Comparison of ENCODE assay signal across 16 mouse cellular contexts in genomic region chr4:130251763-130252162, GRCm38 (mm10). TPM values are rescaled to one million over a fixed set of nuclear protein-coding genes. Genes with fewer than 3 reads are reported as not detected.
A peak's percentile ranks its signal among the peaks of the same experiment; 100 is the strongest.
DNase-seq lines count a peak whose midpoint lies in the region; ATAC-seq and TF ChIP-seq lines count a peak whose summit lies in the region.
"Had no signal": no experiment of that assay in that cellular context is flagged by ENCODE, and none has a peak within 500 bp of the region (broad histone marks: within the 10 kb centered on the region; RNA-seq: fewer than 3 reads in every experiment).

No protein-coding gene starts in this region.

- H3K36me3 ChIP-seq in megakaryocyte, embryonic 14.5 days (replicated peaks; ENCODE audit: low read length) = no peaks in the 10 kb centered on the region
- H3K36me3 ChIP-seq in liver, embryonic 15.5 days (replicated peaks) = no peaks in the 10 kb centered on the region
- H3K36me3 ChIP-seq in midbrain, postnatal 0 days (ENCODE audit: insufficient read depth, low read length) = peaks cover 14% of the 10 kb centered on the region; the same call in 1 of the 2 replicates

- peak overlapping the region; percentile 60 for H3K4me3 ChIP-seq in megakaryocyte, embryonic 14.5 days (replicated peaks)
- H3K4me3 ChIP-seq in liver, embryonic 15.5 days (replicated peaks) = peak overlapping the region; percentile 60
- H3K4me3 ChIP-seq in midbrain, postnatal 0 days (ENCODE audit: low read depth, low read length) = no peak overlapping the region

- H3K27ac ChIP-seq in liver, embryonic 15.5 days (replicated peaks) = peak overlapping the region; percentile 97
- no peak overlapping the region for H3K27ac ChIP-seq in midbrain, postnatal 0 days (ENCODE audit: low read depth, low read length)

- H3K4me1 ChIP-seq in megakaryocyte, embryonic 14.5 days = peaks cover 24% of the 10 kb centered on the region
- peaks cover 40% of the 10 kb centered on the region for H3K4me1 ChIP-seq in liver, embryonic 15.5 days (replicated peaks)
- no peaks in the 10 kb centered on the region for H3K4me1 ChIP-seq in midbrain, postnatal 0 days (ENCODE audit: insufficient read depth, low read length)

- no peaks in the 10 kb centered on the region for H3K9me3 ChIP-seq in megakaryocyte, embryonic 14.5 days
- H3K9me3 ChIP-seq in liver, embryonic 15.5 days (replicated peaks) = no peaks in the 10 kb centered on the region
- no peaks in the 10 kb centered on the region for H3K9me3 ChIP-seq in midbrain, postnatal 0 days (ENCODE audit: low read length)

- peak overlapping the region; percentile 71 for H3K4me2 ChIP-seq in liver, embryonic 15.5 days
- no peak overlapping the region for H3K4me2 ChIP-seq in midbrain, postnatal 0 days (ENCODE audit: low read depth, low read length, poor library complexity, severe bottlenecking)

- no peak for TF ChIP-seq CTCF in midbrain, postnatal 0 days (IDR thresholded peaks at IDR 0.05)

- WGBS in liver, embryonic 15.5 days (ENCODE audit: insufficient replicate concordance) = 33% methylated on average over 3 of the region's 3 CpGs
- 48% methylated on average over 3 of the region's 3 CpGs for WGBS in midbrain, postnatal 0 days

- H3K9ac ChIP-seq in liver, embryonic 15.5 days = peak overlapping the region; percentile 60
- H3K9ac ChIP-seq in midbrain, postnatal 0 days (replicated peaks; ENCODE audit: low read length, poor library complexity, severe bottlenecking) = no peak overlapping the region

- no peak for ATAC-seq in megakaryocyte, adult 5-6 weeks (ENCODE audit: poor library complexity, severe bottlenecking)
- ATAC-seq in liver, embryonic 15.5 days (ENCODE audit: insufficient read depth) = no peak
- no peak for ATAC-seq in midbrain, postnatal 0 days (ENCODE audit: low FRiP score)

- peak; percentile 52 for DNase-seq in adrenal gland, postnatal 14 days
- DNase-seq in adrenal gland, postnatal 25 days = no peak
- peak; percentile 23 for DNase-seq in induced T-regulatory cell, adult 2 months (ENCODE audit: low read depth)
- DNase-seq in thymus, postnatal 4 days = no peak
- no peak for DNase-seq in midbrain, postnatal 0 days (ENCODE audit: low spot score)
- DNase-seq: gastrocnemius, postnatal 14 days; spleen, adult 18-20 months; thymus, adult 2 months had no signal

- peaks cover 51% of the 10 kb centered on the region for H3K27me3 ChIP-seq in megakaryocyte, embryonic 14.5 days (replicated peaks)
- H3K27me3 ChIP-seq in liver, embryonic 15.5 days = peaks cover 11% of the 10 kb centered on the region
- H3K27me3 ChIP-seq in midbrain, postnatal 0 days (ENCODE audit: insufficient read depth, low read length) = no peaks in the 10 kb centered on the region

RNA-seq across cellular contexts. Expression of gene Serinc2, which starts 27.2 kb away (rescaled TPM):
- 0.98 and 2.2 TPM in 2 replicates for total RNA-seq in adrenal gland, postnatal 14 days (2021)
- total RNA-seq in adrenal gland, postnatal 25 days (2021) = 0.85 and 0.90 TPM in 2 replicates
- polyA plus RNA-seq in megakaryocyte, embryonic 14.5 days (2012; ENCODE audit: insufficient read depth, low replicate concordance) = 0.39 TPM in 1 of 2 replicates, not detected in the other
- 0.16 and 0.27 TPM in 2 replicates for total RNA-seq in megakaryocyte, adult 5-6 weeks (2015)
- total RNA-seq in megakaryocyte, adult 5-6 weeks (2017) = not detected in 2 replicates
- 1.1 and 1.3 TPM in 2 replicates for polyA plus RNA-seq in liver, embryonic 15.5 days (2015; fragmentation: Nextera tagmentation; extraction: Ambion mirVana)
- total RNA-seq in midbrain, postnatal 0 days (2014; rRNA removed) = 12.6 and 13.5 TPM in 2 replicates
- polyA plus RNA-seq in midbrain, postnatal 0 days (2015; fragmentation: Nextera tagmentation; extraction: Ambion mirVana) = 11.1 and 12.3 TPM in 2 replicates
- total RNA-seq: common myeloid progenitor, adult 5-6 weeks had no signal

RNA-seq across cellular contexts. Expression of gene Gm853, which starts 29.6 kb away (rescaled TPM):
- total RNA-seq in adrenal gland, postnatal 14 days (2021) = not detected in 2 replicates
- total RNA-seq in adrenal gland, postnatal 25 days (2021) = not detected in 2 replicates
- polyA plus RNA-seq in megakaryocyte, embryonic 14.5 days (2012; ENCODE audit: insufficient read depth, low replicate concordance) = 0.11 TPM in 1 of 2 replicates, not detected in the other
- total RNA-seq in megakaryocyte, adult 5-6 weeks (2015) = not detected in 2 replicates
- total RNA-seq in megakaryocyte, adult 5-6 weeks (2017) = not detected in 2 replicates
- not detected in 2 replicates for polyA plus RNA-seq in liver, embryonic 15.5 days (2015; fragmentation: Nextera tagmentation; extraction: Ambion mirVana)
- 0.49 TPM in 1 of 2 replicates, not detected in the other for total RNA-seq in midbrain, postnatal 0 days (2014; rRNA removed)
- polyA plus RNA-seq in midbrain, postnatal 0 days (2015; fragmentation: Nextera tagmentation; extraction: Ambion mirVana) = not detected in 2 replicates
- total RNA-seq: common myeloid progenitor, adult 5-6 weeks; gastrocnemius, postnatal 14 days; heart, postnatal 25 days; left cerebral cortex, postnatal 36 days had no signal
- polyA plus RNA-seq: forebrain, embryonic 11.5 days; large intestine, adult 2 months had no signal

RNA-seq across cellular contexts. Expression of gene Fabp3, which starts 56.6 kb away (rescaled TPM):
- total RNA-seq in adrenal gland, postnatal 14 days (2021) = 185 and 345 TPM in 2 replicates
- total RNA-seq in adrenal gland, postnatal 25 days (2021) = 44.7 and 45.0 TPM in 2 replicates
- 0.88 TPM in 1 of 2 replicates, not detected in the other for polyA plus RNA-seq in megakaryocyte, embryonic 14.5 days (2012; ENCODE audit: insufficient read depth, low replicate concordance)
- total RNA-seq in megakaryocyte, adult 5-6 weeks (2015) = not detected in 2 replicates
- total RNA-seq in megakaryocyte, adult 5-6 weeks (2017) = 0.28 and 0.33 TPM in 2 replicates
- 4.0 and 4.5 TPM in 2 replicates for polyA plus RNA-seq in liver, embryonic 15.5 days (2015; fragmentation: Nextera tagmentation; extraction: Ambion mirVana)
- 143 and 179 TPM in 2 replicates for total RNA-seq in midbrain, postnatal 0 days (2014; rRNA removed)
- polyA plus RNA-seq in midbrain, postnatal 0 days (2015; fragmentation: Nextera tagmentation; extraction: Ambion mirVana) = 394 and 409 TPM in 2 replicates
- total RNA-seq: common myeloid progenitor, adult 5-6 weeks had no signal

RNA-seq across cellular contexts. Expression of gene Gm10570, which starts 56.7 kb away (rescaled TPM):
- 1.5 TPM in 1 of 2 replicates, not detected in the other for total RNA-seq in adrenal gland, postnatal 14 days (2021)
- total RNA-seq in adrenal gland, postnatal 25 days (2021) = not detected in 2 replicates
- 1.5 TPM in 1 of 2 replicates, not detected in the other for polyA plus RNA-seq in megakaryocyte, embryonic 14.5 days (2012; ENCODE audit: insufficient read depth, low replicate concordance)
- not detected in 2 replicates for total RNA-seq in megakaryocyte, adult 5-6 weeks (2015)
- total RNA-seq in megakaryocyte, adult 5-6 weeks (2017) = not detected in 2 replicates
- not detected in 2 replicates for polyA plus RNA-seq in liver, embryonic 15.5 days (2015; fragmentation: Nextera tagmentation; extraction: Ambion mirVana)
- total RNA-seq in midbrain, postnatal 0 days (2014; rRNA removed) = 2.1 TPM in 1 of 2 replicates, not detected in the other
- 1.5 and 1.9 TPM in 2 replicates for polyA plus RNA-seq in midbrain, postnatal 0 days (2015; fragmentation: Nextera tagmentation; extraction: Ambion mirVana)
- total RNA-seq: common myeloid progenitor, adult 5-6 weeks; gastrocnemius, postnatal 14 days had no signal
- polyA plus RNA-seq: forebrain, embryonic 11.5 days; thymus, adult 2 months had no signal

Comparison
In these comparisons a context has a peak if more than half of its experiments do, and no peak if none do; other contexts are left out.
1. DNase-seq: peak in adrenal gland, postnatal 14 days (single experiment) and induced T-regulatory cell, adult 2 months (single experiment); none in adrenal gland, postnatal 25 days (single experiment), thymus, postnatal 4 days (single experiment) and midbrain, postnatal 0 days (single experiment).
2. RNA of gene Fabp3, which starts 56.6 kb away (total RNA-seq): 185 to 345 TPM in adrenal gland, postnatal 14 days, 143 to 179 TPM in midbrain, postnatal 0 days and 44.7 to 45.0 TPM in adrenal gland, postnatal 25 days; 0.28 to 0.33 TPM in megakaryocyte, adult 5-6 weeks; every median in the first group is over 10 times any median in the second.